ENCODE assay signal across 19 mouse cellular contexts in genomic region chr10:75512796-75513195, GRCm38 (mm10). TPM values are rescaled to one million over a fixed set of nuclear protein-coding genes. Genes with fewer than 3 reads are reported as not detected.
DNase-seq lines count a peak whose midpoint lies in the region; ATAC-seq lines count a peak whose summit lies in the region.
"Had no signal": no experiment of that assay in that cellular context is flagged by ENCODE, and none has a peak within 500 bp of the region (broad histone marks: within the 10 kb centered on the region; RNA-seq: fewer than 3 reads in every experiment).

No protein-coding gene starts in this region.

- peak overlapping the region; percentile 98; the same call in 1 of the 2 replicates for H3K9ac ChIP-seq in liver, embryonic 12.5 days
- H3K9ac ChIP-seq: embryonic facial prominence, embryonic 13.5 days; midbrain, embryonic 15.5 days had no signal

- WGBS in liver, embryonic 12.5 days (ENCODE audit: insufficient replicate concordance), result 89% methylated on average over 7 of the region's 7 CpGs
- 93% methylated on average over 7 of the region's 7 CpGs for WGBS in limb, embryonic 10.5 days

- H3K9me3 ChIP-seq in liver, embryonic 12.5 days (replicated peaks), result no peaks in the 10 kb centered on the region
- H3K9me3 ChIP-seq in limb, embryonic 10.5 days (replicated peaks), result no peaks in the 10 kb centered on the region
- H3K9me3 ChIP-seq: embryonic facial prominence, embryonic 13.5 days; heart, embryonic 10.5 days; hindbrain, embryonic 10.5 days; megakaryocyte, embryonic 14.5 days; midbrain, embryonic 15.5 days had no signal

- peaks cover 46% of the 10 kb centered on the region for H3K4me1 ChIP-seq in liver, embryonic 12.5 days
- peaks cover 20% of the 10 kb centered on the region for H3K4me1 ChIP-seq in limb, embryonic 10.5 days

- peak overlapping the region; percentile 98; the same call in 1 of the 2 replicates for H3K27ac ChIP-seq in liver, embryonic 12.5 days
- no peak overlapping the region for H3K27ac ChIP-seq in limb, embryonic 10.5 days
- H3K27ac ChIP-seq: embryonic facial prominence, embryonic 13.5 days; heart, embryonic 10.5 days; hindbrain, postnatal 0 days; midbrain, embryonic 15.5 days had no signal

- no peak for DNase-seq in liver
- peak; percentile 83 to 87 for DNase-seq in kidney, adult 8-10 months
- peak; percentile 75 to 89 for DNase-seq in kidney, postnatal 25 days
- no peak for DNase-seq in testis, postnatal 14 days (ENCODE audit: low spot score)
- no peak for DNase-seq in limb, embryonic 10.5 days (ENCODE audit: low spot score)
- DNase-seq: cerebellum, postnatal 10 days; layer of hippocampus, postnatal 36 days; lung, adult 18-20 months; spleen, adult 18-20 months had no signal

- H3K4me3 ChIP-seq in liver, embryonic 12.5 days, result peak overlapping the region; percentile 97; the same call in 1 of the 2 replicates
- no peak overlapping the region for H3K4me3 ChIP-seq in limb, embryonic 10.5 days
- H3K4me3 ChIP-seq: embryonic facial prominence, embryonic 13.5 days; heart, embryonic 10.5 days; hindbrain, embryonic 10.5 days; midbrain, embryonic 15.5 days; myocyte had no signal

- ATAC-seq in liver, embryonic 12.5 days, result no peak
- ATAC-seq in inflammation-experienced regulatory T-cells, adult 6 months, result no peak
- ATAC-seq: forebrain, embryonic 16.5 days; hindbrain, postnatal 0 days; midbrain, embryonic 15.5 days had no signal

- no peaks in the 10 kb centered on the region for H3K27me3 ChIP-seq in liver, embryonic 12.5 days (replicated peaks)
- H3K27me3 ChIP-seq in limb, embryonic 10.5 days (ENCODE audit: low read depth, poor library complexity, severe bottlenecking), result no peaks in the 10 kb centered on the region
- H3K27me3 ChIP-seq: embryonic facial prominence, embryonic 13.5 days; megakaryocyte, embryonic 14.5 days; midbrain, embryonic 15.5 days had no signal

- H3K4me2 ChIP-seq in liver, embryonic 12.5 days, result peak overlapping the region; percentile 93; the same call in 1 of the 2 replicates
- H3K4me2 ChIP-seq: embryonic facial prominence, embryonic 13.5 days; midbrain, embryonic 15.5 days had no signal

- peaks cover 59% of the 10 kb centered on the region for H3K36me3 ChIP-seq in liver, embryonic 12.5 days
- peaks cover 48% of the 10 kb centered on the region for H3K36me3 ChIP-seq in limb, embryonic 10.5 days

RNA-seq across cellular contexts. Expression of gene Snrpd3, which starts 4.6 kb away (rescaled TPM):
- polyA plus RNA-seq in liver, embryonic 12.5 days (2016; fragmentation: Nextera tagmentation; extraction: Ambion mirVana), result 119 and 126 TPM in 2 replicates
- 100 to 1,000 TPM; 134 to 236 (median 208) TPM for polyA plus RNA-seq in inflammation-experienced regulatory T-cells, adult 6 months (2017; shearing (Covaris generic))
- 255 and 295 TPM in 2 replicates for polyA plus RNA-seq in limb, embryonic 10.5 days (2016; fragmentation: Nextera tagmentation; extraction: Ambion mirVana)

RNA-seq across cellular contexts. Expression of gene Gucd1, which starts 5.0 kb away (rescaled TPM):
- 46.6 and 50.5 TPM in 2 replicates for polyA plus RNA-seq in liver, embryonic 12.5 days (2016; fragmentation: Nextera tagmentation; extraction: Ambion mirVana)
- 10 to 100 TPM; 14.3 to 18.4 (median 17.1) TPM for polyA plus RNA-seq in inflammation-experienced regulatory T-cells, adult 6 months (2017; shearing (Covaris generic))
- 26.1 and 32.3 TPM in 2 replicates for polyA plus RNA-seq in limb, embryonic 10.5 days (2016; fragmentation: Nextera tagmentation; extraction: Ambion mirVana)

RNA-seq across cellular contexts. Expression of gene Lrrc75b, which starts 47.3 kb away (rescaled TPM):
- 0.11 and 0.12 TPM in 2 replicates for polyA plus RNA-seq in liver, embryonic 12.5 days (2016; fragmentation: Nextera tagmentation; extraction: Ambion mirVana)
- polyA plus RNA-seq in inflammation-experienced regulatory T-cells, adult 6 months (2017; shearing (Covaris generic)), result 1 to 10 TPM in 1 of 3 experiments, under 1 TPM in 2; 0.16 to 1.7 (median 0.47) TPM
- polyA plus RNA-seq in limb, embryonic 10.5 days (2016; fragmentation: Nextera tagmentation; extraction: Ambion mirVana), result 0.74 and 0.93 TPM in 2 replicates

RNA-seq across cellular contexts. Expression of gene Ggt1, which starts 48.6 kb away (rescaled TPM):
- polyA plus RNA-seq in liver, embryonic 12.5 days (2016; fragmentation: Nextera tagmentation; extraction: Ambion mirVana), result 2.6 and 4.7 TPM in 2 replicates
- 10 to 100 TPM in 1 of 3 experiments, 1 to 10 TPM in 1, under 1 TPM in 1; 0.26 to 15.4 (median 2.2) TPM for polyA plus RNA-seq in inflammation-experienced regulatory T-cells, adult 6 months (2017; shearing (Covaris generic))
- 1.3 and 2.3 TPM in 2 replicates for polyA plus RNA-seq in limb, embryonic 10.5 days (2016; fragmentation: Nextera tagmentation; extraction: Ambion mirVana)

Comparison
In these comparisons a context has a peak if more than half of its experiments do, and no peak if none do; other contexts are left out.
1. DNase-seq: peak in kidney, adult 8-10 months (2 of 2) and kidney, postnatal 25 days (2 of 2); none in liver (single experiment), testis, postnatal 14 days (single experiment) and limb, embryonic 10.5 days (single experiment).